Mouse (Mus musculus): ENCODE measurements at regions not wholly inside any gene's neighbourhood (a gene's known extent, or its start where the extent isn't known, plus 50 kb on each side); places are given as distances from the start of the nearest gene placed in this dataset.

DNA sequence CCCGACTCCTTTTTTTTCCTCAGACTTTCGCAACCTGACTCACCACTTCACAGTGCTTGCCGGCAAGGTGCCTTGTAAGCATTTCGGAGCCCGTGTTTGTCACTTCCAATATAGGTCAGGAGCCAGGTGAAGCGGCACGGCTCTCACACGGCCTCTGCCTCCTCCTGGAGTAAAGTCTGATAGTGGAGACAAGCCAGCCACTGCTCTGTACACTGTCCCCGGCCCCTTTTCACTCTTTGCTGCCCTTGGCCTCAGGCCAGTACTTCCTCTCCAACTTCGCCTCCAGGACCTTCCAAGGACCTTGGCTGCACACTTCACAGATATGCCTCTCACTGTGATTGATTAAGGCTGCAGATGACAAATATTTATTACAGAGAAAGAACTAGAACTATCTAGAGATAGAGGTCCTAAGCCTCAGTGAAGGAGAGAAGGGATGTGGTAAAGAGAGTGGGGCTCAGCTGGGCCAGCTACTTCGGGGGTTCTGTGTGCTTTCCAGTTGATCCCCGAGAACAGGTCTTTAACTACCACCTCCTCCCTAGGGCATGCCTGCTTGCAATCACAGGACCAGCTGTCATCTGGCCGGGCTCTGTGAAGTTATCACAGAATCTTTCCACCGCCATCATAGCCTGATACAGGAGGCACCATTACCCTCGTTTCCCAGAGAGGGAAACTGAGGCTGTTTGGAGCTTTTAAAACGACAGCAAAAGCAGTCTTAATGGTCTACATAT, 204.2 kb downstream of the Trim29 start:
- no peaks in the 10 kb centered on the region for H3K4me1 ChIP-seq (ENCODE audit: insufficient read depth)
- no peaks in the 10 kb centered on the region for H3K36me3 ChIP-seq (ENCODE audit: insufficient read depth)
- no peak overlapping the region for H3K4me3 ChIP-seq (ENCODE audit: low read depth, low read length)
- no peak overlapping the region for H3K27ac ChIP-seq (ENCODE audit: low read depth, low read length)
- 79% methylated on average over 16 of the region's 16 CpGs for WGBS
- H3K9ac ChIP-seq, result no peak overlapping the region
- no peak overlapping the region for H3K4me2 ChIP-seq (ENCODE audit: low read depth)
- no peaks in the 10 kb centered on the region for H3K27me3 ChIP-seq (ENCODE audit: insufficient read depth, low read length)
- ATAC-seq (no peak), DNase-seq (no peak)
- no peaks in the 10 kb centered on the region for H3K9me3 ChIP-seq (ENCODE audit: low read length)
- TF ChIP-seq CTCF (IDR thresholded peaks at IDR 0.05; ENCODE audit: low read depth), result no peak

DNA sequence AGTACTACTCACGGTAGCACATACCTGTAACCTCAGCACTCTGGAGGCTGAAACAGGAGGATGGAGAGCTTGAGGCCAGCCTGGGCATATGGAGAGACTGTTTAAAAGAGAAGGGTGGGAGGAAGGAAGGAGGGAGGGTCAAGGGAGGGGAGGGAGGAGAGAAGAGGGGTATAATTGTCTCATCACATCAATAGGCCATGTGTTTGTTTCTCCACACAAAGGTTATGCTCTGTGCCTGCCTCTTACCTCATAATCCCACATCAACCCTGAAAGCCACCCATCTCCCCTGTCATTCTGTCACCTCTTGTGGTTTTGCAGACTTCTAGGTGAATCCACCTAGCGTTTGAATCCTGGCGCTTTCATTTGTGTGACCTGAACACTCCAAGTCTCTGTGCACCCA, 210.3 kb downstream of the Trim29 start:
- Histone ChIP-seq H3K4me3 (ENCODE audit: low read depth, low read length) (no peak overlapping the region), H3K9ac (no peak overlapping the region), H3K4me2 (ENCODE audit: low read depth) (no peak overlapping the region), H3K27ac (ENCODE audit: low read depth, low read length) (no peak overlapping the region), H3K27me3 (ENCODE audit: insufficient read depth, low read length) (no peaks in the 10 kb centered on the region), H3K36me3 (ENCODE audit: insufficient read depth) (no peaks in the 10 kb centered on the region), H3K9me3 (ENCODE audit: low read length) (no peaks in the 10 kb centered on the region), H3K4me1 (ENCODE audit: insufficient read depth) (no peaks in the 10 kb centered on the region)
- no peak for TF ChIP-seq CTCF (IDR thresholded peaks at IDR 0.05; ENCODE audit: low read depth)
- 89% methylated on average over 3 of the region's 3 CpGs for WGBS
- ATAC-seq (no peak), DNase-seq (no peak)

DNA sequence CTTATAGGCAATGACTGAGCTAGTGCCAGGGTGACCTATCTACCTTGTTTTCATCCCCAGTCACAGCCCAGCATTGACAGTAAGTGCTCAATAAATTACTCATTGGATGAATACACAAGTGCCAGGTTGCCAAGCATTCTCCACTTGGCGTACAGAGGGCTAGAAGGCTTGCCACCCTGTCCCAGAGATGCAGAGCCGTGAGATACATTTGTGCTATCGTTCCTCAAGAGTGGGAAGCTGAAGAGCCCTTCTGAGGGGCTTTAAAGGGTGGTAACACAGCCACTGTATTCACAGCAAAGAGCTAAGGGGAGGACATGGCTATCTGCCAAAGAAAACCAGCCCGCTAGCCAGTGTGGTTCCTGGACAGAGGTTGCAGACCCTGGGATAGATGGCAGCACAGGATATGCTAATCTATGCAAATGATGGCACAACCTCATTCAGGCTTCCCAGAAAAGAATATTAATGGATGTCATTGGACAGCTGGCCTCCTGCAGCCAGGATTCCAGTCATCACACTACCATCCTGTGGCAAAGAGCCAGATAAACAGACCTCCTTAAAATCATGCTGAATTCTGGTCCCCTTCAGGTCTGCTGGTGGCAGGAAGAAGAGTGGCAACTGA, 214.4 kb downstream of the Trim29 start:
- DNase-seq, result peak; percentile 39
- no peaks in the 10 kb centered on the region for H3K27me3 ChIP-seq (ENCODE audit: insufficient read depth, low read length)
- ATAC-seq, result peak; percentile 51
- no peaks in the 10 kb centered on the region for H3K36me3 ChIP-seq (ENCODE audit: insufficient read depth)
- H3K4me1 ChIP-seq (ENCODE audit: insufficient read depth), result no peaks in the 10 kb centered on the region
- no peak overlapping the region for H3K9ac ChIP-seq
- H3K4me3 ChIP-seq (ENCODE audit: low read depth, low read length), result no peak overlapping the region
- H3K4me2 ChIP-seq (ENCODE audit: low read depth), result no peak overlapping the region
- no peaks in the 10 kb centered on the region for H3K9me3 ChIP-seq (ENCODE audit: low read length)
- TF ChIP-seq CTCF (IDR thresholded peaks at IDR 0.05; ENCODE audit: low read depth), result no peak
- no peak overlapping the region for H3K27ac ChIP-seq (ENCODE audit: low read depth, low read length)
- WGBS, result 7% methylated on average over 4 of the region's 4 CpGs

GRCm38 (mm10) chr9:43532187-43532586, 211.6 kb upstream of the Nectin1 start:
- no peaks in the 10 kb centered on the region for H3K4me1 ChIP-seq (ENCODE audit: insufficient read depth)
- no peaks in the 10 kb centered on the region for H3K27me3 ChIP-seq (ENCODE audit: insufficient read depth, low read length)
- no peak overlapping the region for H3K4me3 ChIP-seq (ENCODE audit: low read depth, low read length)
- no peaks in the 10 kb centered on the region for H3K36me3 ChIP-seq (ENCODE audit: insufficient read depth)
- ATAC-seq, result no peak
- no peak overlapping the region for H3K27ac ChIP-seq (ENCODE audit: low read depth, low read length)
- peak; percentile 55 for DNase-seq
- no peak overlapping the region for H3K4me2 ChIP-seq (ENCODE audit: low read depth)
- no peaks in the 10 kb centered on the region for H3K9me3 ChIP-seq (ENCODE audit: low read length)
- TF ChIP-seq CTCF (IDR thresholded peaks at IDR 0.05; ENCODE audit: low read depth), result no peak
- H3K9ac ChIP-seq, result no peak overlapping the region
- 74% methylated on average over 2 of the region's 2 CpGs for WGBS

- no peak for ATAC-seq
- no peaks in the 10 kb centered on the region for H3K4me1 ChIP-seq (ENCODE audit: insufficient read depth)
- H3K27me3 ChIP-seq (ENCODE audit: insufficient read depth, low read length), result no peaks in the 10 kb centered on the region
- H3K27ac ChIP-seq (ENCODE audit: low read depth, low read length), result no peak overlapping the region
- H3K4me3 ChIP-seq (ENCODE audit: low read depth, low read length), result no peak overlapping the region
- no peaks in the 10 kb centered on the region for H3K36me3 ChIP-seq (ENCODE audit: insufficient read depth)
- WGBS, result 79% methylated on average over 7 of the region's 7 CpGs
- H3K9me3 ChIP-seq (ENCODE audit: low read length), result no peaks in the 10 kb centered on the region
- no peak for TF ChIP-seq CTCF (IDR thresholded peaks at IDR 0.05; ENCODE audit: low read depth)
- H3K4me2 ChIP-seq (ENCODE audit: low read depth), result no peak overlapping the region
- DNase-seq, result no peak
- no peak overlapping the region for H3K9ac ChIP-seq
These were observed 207.8 kb upstream of the Nectin1 start for GRCm38 (mm10) chr9:43535967-43536366.

DNA sequence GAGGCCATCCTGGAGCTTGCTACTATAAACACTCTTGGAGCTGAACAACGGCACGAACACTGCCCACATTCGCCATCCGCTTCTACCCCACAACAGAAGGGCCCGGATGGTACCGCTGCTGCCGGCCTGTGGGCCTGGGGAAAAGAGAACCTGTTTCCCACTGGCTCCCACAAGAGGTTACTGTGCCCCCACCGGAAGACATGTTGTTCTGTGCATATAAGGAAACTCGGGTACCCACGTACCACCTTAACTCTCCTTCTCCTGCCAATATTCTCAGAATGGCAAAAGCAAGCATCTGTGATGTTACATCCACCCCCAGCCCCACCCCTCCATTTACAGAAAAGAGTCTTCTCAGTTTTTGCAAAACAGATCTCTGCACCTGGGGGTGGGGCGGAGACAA, 206.7 kb upstream of the Nectin1 start:
- WGBS, result 92% methylated on average over 11 of the region's 11 CpGs
- no peaks in the 10 kb centered on the region for H3K9me3 ChIP-seq (ENCODE audit: low read length)
- H3K4me3 ChIP-seq (ENCODE audit: low read depth, low read length), result no peak overlapping the region
- no peak overlapping the region for H3K27ac ChIP-seq (ENCODE audit: low read depth, low read length)
- H3K9ac ChIP-seq, result no peak overlapping the region
- no peak overlapping the region for H3K4me2 ChIP-seq (ENCODE audit: low read depth)
- TF ChIP-seq CTCF (IDR thresholded peaks at IDR 0.05; ENCODE audit: low read depth), result no peak
- H3K36me3 ChIP-seq (ENCODE audit: insufficient read depth), result no peaks in the 10 kb centered on the region
- H3K27me3 ChIP-seq (ENCODE audit: insufficient read depth, low read length), result no peaks in the 10 kb centered on the region
- no peak for DNase-seq
- no peak for ATAC-seq
- H3K4me1 ChIP-seq (ENCODE audit: insufficient read depth), result no peaks in the 10 kb centered on the region

DNA sequence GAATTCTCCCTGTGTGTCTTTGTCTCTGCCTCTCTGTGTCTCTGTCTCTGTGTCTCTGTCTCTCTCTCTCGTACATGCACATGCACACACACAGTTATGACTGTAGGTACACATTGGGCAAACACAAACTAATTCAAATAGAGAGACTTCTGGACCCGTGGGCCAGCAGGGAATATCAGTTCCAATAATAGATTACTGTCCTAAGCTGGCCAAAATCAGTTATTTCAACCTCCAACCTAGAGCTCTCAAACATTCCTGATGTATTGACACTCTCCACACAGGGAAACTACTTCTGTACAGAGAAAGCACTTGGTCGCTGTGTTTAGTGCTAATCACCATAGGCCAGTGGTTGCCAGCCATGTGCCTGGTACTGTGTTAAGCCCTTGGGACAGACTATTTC, 203.7 kb upstream of the Nectin1 start:
- TF ChIP-seq CTCF (IDR thresholded peaks at IDR 0.05; ENCODE audit: low read depth), result no peak
- H3K4me1 ChIP-seq (ENCODE audit: insufficient read depth), result peaks cover 5% of the 10 kb centered on the region; the same call in 1 of the 2 replicates
- DNase-seq (no peak), ATAC-seq (no peak)
- H3K4me2 ChIP-seq (ENCODE audit: low read depth), result no peak overlapping the region
- no peak overlapping the region for H3K4me3 ChIP-seq (ENCODE audit: low read depth, low read length)
- 87% methylated on average over 3 of the region's 3 CpGs for WGBS
- H3K27ac ChIP-seq (ENCODE audit: low read depth, low read length), result no peak overlapping the region
- H3K27me3 ChIP-seq (ENCODE audit: insufficient read depth, low read length), result no peaks in the 10 kb centered on the region
- no peaks in the 10 kb centered on the region for H3K9me3 ChIP-seq (ENCODE audit: low read length)
- H3K9ac ChIP-seq, result no peak overlapping the region
- H3K36me3 ChIP-seq (ENCODE audit: insufficient read depth), result no peaks in the 10 kb centered on the region
